Mouse (Mus musculus) liver, embryonic 14.5 days (tissue): ENCODE results near the gene Neurod6.

Experiments
- CTCF ChIP-seq: IDR thresholded peaks from 2 replicates; pipeline ENCODE4 v1.5.1; 2016; ENCODE audit warnings: antibody characterized with exemption, low read depth, control low read depth
- EP300 ChIP-seq: IDR thresholded peaks from 2 replicates; pipeline ENCODE4 v1.6.1; 2016; ENCODE audit warnings: antibody characterized with exemption, low read depth

DNA sequence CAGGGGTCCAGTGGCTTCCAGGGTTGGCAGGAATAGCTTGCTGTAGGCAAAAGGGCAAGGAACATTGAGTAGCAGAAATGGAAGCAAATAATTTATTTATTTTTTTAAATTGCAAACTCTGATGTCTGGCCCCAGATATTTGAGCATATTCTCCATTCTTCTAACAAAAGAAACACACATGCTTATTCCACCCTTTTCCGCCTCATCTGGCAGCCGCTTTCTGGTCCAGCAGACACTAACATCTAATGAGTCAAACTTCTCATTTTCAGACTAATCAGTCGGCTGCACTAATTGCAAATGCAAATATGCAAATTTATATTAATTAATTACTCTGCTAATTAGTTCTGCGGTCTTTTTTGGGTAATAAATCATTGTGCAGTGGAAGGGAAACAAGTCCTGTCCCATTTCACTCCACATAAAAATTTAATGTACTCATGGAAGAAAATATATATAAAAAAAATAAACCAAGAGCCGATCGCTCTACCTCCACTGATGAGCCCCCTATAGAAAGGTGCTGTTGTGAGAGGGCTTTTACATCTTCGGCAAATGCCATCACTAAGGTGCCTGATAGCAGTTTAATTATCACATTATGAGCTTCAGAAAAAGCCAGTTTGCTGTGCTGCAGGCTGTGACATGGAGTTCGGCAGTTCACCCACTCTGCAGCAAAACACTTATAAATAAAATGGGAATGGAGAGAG lies 23.1 kb upstream of the Neurod6 start:
- TF ChIP-seq CTCF (no peak), EP300 (no peak)
